Mouse (Mus musculus) retina, postnatal 7 days (tissue): ENCODE results near the gene Dgke.
"Not testable (repeated sequence)": the region's sequence is repeated elsewhere in the genome, so short reads cannot be mapped to it uniquely, and the experiment has no call there.

ENCODE experiments used
- DNase-seq: peaks from one replicate; pipeline ENCODE4 v3.0.0-alpha.2; 2012; ENCODE audit warnings: low read depth, low spot score

The Dgke gene

DNA sequence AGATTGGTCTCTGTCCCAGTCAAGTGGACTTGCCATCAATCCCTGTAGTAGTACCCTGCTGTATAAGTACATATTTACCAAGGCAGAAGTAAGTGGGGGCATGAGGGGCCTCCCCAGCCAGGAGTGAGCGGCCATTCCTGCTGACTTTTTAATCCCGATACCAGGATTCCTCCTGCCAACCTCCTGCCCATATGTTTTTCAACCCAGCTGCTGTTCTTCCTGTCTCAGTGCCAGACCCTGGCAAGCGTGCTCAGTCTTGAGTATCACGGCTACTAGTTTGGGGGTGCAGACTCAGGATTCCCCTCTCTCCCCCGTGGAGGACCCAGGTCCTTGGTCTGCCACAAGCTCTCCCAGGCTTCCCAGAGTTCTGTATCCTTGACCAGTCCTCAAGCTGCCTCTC lies 64.0 kb downstream of the Dgke start:
- DNase-seq: no peak

GRCm38 (mm10) chr11:89002068-89002467 lies 64.6 kb downstream of the Dgke start:
- DNase-seq: no peak

DNA sequence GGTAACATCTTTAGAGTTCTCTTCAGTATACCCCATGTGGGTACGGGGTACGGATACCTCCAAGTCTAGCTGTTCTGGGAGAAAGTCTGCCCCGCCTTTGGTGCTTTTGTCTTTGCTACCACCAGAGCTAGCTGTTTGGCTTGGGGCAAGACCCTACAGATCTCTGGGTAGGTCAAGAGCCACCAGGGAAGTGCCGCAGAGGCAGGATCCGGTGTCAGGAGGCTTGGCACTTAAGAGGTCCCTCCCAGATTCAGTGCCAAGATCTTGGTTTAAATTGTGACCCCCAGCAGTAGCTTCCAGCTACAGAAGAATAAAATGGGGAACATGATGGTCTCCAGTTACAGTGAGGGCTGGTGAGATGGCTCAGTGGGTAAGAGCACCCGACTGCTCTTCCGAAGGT lies 65.1 kb downstream of the Dgke start:
- DNase-seq: no peak

- DNase-seq: no peak
Observed at GRCm38 (mm10) chr11:89000527-89000819, 66.2 kb downstream of the Dgke start.

DNA sequence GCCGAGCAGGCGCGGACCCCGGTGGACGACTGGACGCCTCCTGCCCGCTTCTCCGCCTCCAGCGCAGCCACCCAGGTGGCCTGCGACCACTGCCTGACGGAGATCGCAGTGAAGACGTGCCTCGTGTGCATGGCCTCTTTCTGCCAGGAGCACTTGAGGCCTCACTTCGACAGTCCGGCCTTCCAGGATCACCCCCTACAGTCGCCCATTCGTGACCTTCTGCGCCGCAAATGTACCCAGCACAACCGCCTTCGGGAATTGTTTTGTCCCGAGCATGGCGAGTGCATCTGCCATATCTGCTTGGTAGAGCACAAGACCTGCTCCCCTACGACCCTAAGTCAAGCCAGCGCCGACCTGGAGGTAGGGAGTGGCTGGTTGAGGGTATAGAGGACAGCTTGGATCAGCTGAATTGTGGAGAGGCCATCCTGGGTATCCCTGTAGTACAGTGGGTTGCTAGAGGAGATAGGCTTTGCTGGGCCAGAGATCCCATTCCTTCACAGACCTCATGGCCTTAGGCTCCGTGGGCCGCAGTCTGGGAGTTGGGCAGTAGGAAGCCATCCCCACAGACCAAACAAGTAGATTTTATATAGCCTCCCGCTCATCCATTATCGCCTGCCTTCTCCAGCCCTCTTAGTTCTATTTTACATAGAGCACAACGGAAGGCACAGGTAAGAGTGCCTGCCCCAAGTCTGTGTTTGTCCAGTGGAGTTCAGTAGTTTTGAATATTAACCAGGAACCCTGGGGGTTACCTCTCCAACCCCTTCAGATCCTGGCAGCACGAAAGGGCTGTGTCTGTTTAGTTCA lies 66.7 kb downstream of the Dgke start:
- DNase-seq: no peak

DNA sequence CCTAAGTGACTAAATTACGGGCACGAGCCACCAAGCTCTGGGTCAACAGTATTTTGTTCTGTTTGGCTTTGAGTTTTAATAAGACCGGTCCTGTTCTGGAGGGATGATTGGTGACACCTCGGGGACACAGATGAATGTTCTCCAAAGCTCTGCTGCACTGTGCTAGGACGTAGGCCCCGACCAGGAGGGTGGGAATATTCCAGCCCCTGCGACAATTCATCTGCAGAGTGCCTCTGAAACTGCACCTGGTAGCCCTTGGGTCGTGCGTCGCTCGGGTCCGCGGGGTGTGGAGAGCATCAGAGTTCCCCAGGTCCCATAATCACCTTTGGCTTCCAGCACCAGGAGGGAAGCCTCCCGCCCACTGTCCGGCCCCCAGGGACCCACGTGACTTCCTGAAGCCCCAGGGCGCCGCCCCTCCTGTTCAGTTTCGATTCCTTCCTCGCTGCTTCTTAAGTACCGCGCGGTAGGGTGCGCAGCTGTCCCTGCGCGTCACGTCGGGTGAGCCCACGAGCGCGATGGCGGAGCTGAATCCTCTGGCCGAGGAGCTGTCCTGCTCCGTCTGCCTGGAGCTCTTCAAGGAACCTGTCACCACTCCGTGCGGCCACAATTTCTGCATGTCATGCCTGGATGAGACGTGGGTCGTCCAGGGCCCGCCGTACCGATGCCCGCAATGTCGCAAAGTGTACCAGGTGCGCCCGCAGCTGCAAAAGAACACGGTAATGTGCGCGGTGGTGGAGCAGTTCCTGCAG lies 67.5 kb downstream of the Dgke start, which contains the start of gene Trim25:
Gene Trim25 (plus strand): TSS at position 403 of the 749 bp plus-strand sequence.
- peak; percentile 82 for DNase-seq

DNA sequence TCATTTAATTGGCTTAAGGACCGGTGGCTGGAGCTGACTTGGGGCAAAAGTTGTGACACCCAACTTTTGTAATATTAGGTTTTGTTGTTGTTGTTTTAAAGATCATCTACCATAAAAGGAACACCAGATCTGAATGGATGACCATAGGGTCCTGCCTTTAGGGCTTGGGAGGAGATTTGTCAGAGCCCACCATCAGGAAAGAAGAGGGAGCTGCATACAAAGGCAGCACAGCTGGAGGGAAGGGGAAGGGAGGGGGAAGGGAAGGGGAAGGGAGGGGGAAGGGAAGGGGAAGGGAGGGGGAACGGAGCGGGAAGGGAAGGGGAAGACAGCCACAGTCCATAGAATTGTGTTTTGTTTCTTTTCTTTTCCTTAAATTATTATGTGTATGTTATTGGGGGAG lies 68.2 kb downstream of the Dgke start:
- no peak for DNase-seq

- DNase-seq: not testable (repeated sequence)
Observed at GRCm38 (mm10) chr11:88997343-88997742, 69.3 kb downstream of the Dgke start.

DNA sequence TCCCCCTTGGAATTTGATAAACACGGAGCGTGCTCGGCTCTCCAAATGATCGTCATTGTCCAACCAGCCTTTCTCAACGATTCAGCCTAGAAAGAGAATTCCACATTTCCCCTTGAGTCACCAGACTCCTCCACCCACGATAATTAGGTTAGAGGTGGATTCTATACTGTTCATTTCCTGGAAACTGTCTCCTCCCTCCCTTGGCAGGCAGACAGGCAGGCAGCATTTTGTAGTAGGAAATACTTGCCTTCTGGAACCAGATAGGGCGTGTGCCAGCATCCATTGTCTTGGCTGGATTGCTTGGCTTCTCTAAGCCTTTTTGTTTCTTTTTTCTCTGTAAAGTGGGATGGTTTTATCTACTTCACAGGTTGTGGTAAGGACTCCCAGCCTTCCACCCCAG lies 70.2 kb downstream of the Dgke start:
- no peak for DNase-seq

DNA sequence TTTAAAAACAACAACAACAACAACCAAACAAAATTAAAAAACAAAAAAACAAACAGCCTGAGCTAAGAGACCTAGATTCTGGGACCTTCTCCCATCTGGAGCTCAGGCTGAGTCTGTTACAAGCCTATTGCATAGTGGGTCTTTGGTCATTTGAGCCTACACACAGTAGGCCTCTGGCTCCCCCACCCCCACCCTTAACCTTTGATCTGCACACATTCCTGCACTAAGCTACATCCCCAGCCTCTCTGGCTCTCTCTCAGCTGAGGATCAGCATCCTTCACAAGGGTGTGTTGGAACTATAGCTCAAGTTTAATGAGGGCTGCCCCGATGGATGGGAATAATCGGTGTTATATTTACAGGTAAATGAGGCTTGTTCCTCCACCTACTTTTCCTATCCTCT lies 71.0 kb downstream of the Dgke start:
- no peak for DNase-seq

GRCm38 (mm10) chr11:88994492-88994891 lies 72.2 kb downstream of the Dgke start:
- DNase-seq: no peak

- peak; percentile 37 for DNase-seq
Observed at GRCm38 (mm10) chr11:88993625-88994024, 73.0 kb downstream of the Dgke start.

DNA sequence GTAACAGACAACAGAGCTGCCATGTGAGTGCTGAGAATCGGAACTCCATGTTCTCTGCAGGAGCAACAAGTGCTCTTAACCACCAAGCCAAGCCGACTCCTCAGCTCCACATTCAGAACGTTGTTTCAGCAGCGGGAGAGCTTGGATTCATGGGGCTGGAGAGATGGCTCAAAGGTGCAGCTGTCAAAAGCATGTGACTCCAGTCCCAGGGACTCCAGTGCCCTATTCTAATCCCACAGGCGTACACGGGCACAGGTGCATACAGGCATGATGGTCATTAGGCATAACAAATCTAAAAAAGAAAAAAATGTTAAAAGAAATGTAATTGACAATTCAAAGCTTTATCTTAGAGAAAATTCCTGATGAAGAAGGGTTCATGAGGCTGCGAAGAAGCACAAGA lies 73.5 kb downstream of the Dgke start:
- DNase-seq: no peak

DNA sequence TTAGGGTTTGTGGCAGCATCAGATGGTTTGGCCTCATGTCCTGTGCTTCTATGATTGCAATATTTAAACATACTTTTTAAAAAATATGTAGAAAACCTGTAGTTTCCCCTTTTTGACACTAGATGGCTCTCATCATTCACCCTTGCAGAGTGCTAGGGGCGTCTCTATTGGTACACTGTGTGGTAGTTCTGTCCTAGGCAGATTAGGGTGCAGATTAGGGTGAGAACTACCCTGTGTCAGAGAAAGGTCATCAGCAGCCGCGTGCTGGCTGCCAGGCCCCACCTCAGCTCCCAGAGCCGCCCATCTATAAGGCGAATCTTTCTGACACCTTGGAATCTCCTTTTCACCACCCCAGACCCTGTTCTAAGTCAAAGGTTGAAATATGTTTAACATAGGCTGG lies 77.1 kb downstream of the Dgke start:
- DNase-seq: peak; percentile 46

- no peak for DNase-seq
Observed at GRCm38 (mm10) chr11:88988956-88989355, 77.7 kb downstream of the Dgke start.

GRCm38 (mm10) chr11:88986616-88987015 lies 80.0 kb downstream of the Dgke start:
- DNase-seq: no peak
